Mouse (Mus musculus) lung, embryonic 16.5 days (tissue): Measurements from ENCODE around the gene Olfr293. TPM values are rescaled to one million over a fixed set of nuclear protein-coding genes. Genes with fewer than 3 reads are reported as not detected.

Source experiments
- ATAC-seq: fragments of 200-750 bp; cut with Nextera tagmentation; 2 replicates; pipeline ENCODE4 v1.8.0; 2017; ENCODE audit warnings: low read depth, mild to moderate bottlenecking, moderate library complexity
- H3K27ac ChIP-seq: fragments of 300-500 bp; sonication (generic); 2 replicates; pipeline ENCODE4 v1.5.1; 2014; ENCODE audit warnings: mild to moderate bottlenecking, control low read depth, low read length
- H3K27me3 ChIP-seq: fragments of 300-500 bp; sonication (generic); 2 replicates; pipeline ENCODE4 v1.6.1; 2014; ENCODE audit warnings: low read depth, low read length, mixed read lengths; ENCODE audit not compliant: control insufficient read depth, insufficient read depth
- H3K36me3 ChIP-seq: fragments of 300-500 bp; sonication (generic); 2 replicates; pipeline ENCODE4 v1.6.1; 2014; ENCODE audit warnings: low read length; ENCODE audit not compliant: control insufficient read depth, insufficient read depth
- H3K4me1 ChIP-seq: fragments of 300-500 bp; sonication (generic); replicated peaks from 2 replicates; pipeline ENCODE4 v1.6.1; 2014; ENCODE audit warnings: low read length, mixed read lengths; ENCODE audit not compliant: control insufficient read depth, insufficient read depth
- H3K4me2 ChIP-seq: fragments of 300-500 bp; sonication (generic); 2 replicates; pipeline ENCODE4 v1.6.1; 2014; ENCODE audit warnings: low read depth, low read length, control low read depth
- H3K4me3 ChIP-seq: fragments of 300-500 bp; sonication (generic); 2 replicates; pipeline ENCODE4 v1.5.1; 2014; ENCODE audit warnings: mild to moderate bottlenecking, low read length, control low read depth
- H3K9ac ChIP-seq: fragments of 300-500 bp; sonication (generic); 2 replicates; pipeline ENCODE4 v1.6.1; 2014; ENCODE audit warnings: low read length, control low read depth
- H3K9me3 ChIP-seq: fragments of 300-500 bp; sonication (generic); 2 replicates; pipeline ENCODE4 v1.6.1; 2016; ENCODE audit warnings: low read length; ENCODE audit not compliant: control insufficient read depth
- WGBS: fragments of 180-500 bp; shearing (Covaris S2); extraction: QIAGEN DNeasy Blood & Tissue Kit; methylation state at CpG from one replicate; pipeline ENCODE4 v1.1.7; 2014; 5-methylcytosine and 5-hydroxymethylcytosine counted together
- polyA plus RNA-seq: library from polyadenylated mRNA; unstranded; fragments of >200 nt; fragmentation: Nextera tagmentation; extraction: Ambion mirVana; gene quantifications from 2 replicates; pipeline ENCODE4 v1.2.1, GENCODE M21; 2015

Olfr293 gene
- not detected in 2 replicates for polyA plus RNA-seq

DNA sequence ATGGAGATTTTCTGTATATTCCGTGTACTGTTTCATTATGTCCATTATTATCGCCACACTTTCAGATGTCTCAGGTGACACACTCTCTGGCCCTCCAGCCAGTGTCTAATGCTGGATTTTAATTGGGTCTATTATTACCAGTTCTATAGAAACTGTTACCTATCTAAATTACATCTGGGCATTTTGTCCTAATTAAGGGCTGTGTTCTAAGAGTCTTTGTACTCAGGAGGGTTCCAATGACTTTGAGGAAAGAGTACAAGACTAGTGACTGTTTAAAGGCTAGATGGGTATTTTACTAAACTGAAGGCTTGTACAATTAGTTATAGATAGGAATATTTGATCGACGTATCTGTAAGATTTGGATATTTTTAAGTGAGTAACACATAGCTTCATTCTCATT, at the start of gene Olfr293:
TSS of gene Olfr293 (plus strand) at position 301 of the 400 bp plus-strand sequence.
- 90% methylated on average over 4 of the region's 4 CpGs for WGBS
- ATAC-seq = no peak
- no peak within 1 kb of the TSS for H3K4me2 ChIP-seq
- no peak within 1 kb of the TSS for H3K4me3 ChIP-seq
- no peaks in the 10 kb centered on the region for H3K9me3 ChIP-seq
- no peak within 1 kb of the TSS for H3K27ac ChIP-seq
- no peaks in the 10 kb centered on the region for H3K36me3 ChIP-seq
- no peak within 1 kb of the TSS for H3K9ac ChIP-seq
- no peaks in the 10 kb centered on the region for H3K27me3 ChIP-seq
- no peaks in the 10 kb centered on the region for H3K4me1 ChIP-seq

DNA sequence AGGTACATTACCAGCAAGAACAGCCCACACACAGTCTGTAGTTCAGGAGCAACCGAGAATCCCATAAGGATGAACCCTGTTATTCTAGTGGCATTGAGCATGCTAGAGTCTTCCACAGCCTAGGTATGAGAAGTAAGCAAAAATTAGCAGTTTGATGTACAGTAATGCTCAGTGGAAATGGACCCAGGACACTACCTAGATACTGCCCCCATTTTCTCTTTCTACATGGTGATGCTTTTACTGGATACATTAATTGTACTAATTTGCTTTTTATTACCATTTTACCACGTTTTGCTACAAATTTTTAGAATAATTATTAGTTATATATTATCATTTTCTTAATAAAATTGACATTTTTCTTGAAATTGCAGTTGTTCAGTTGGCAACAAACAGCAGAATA, 32.3 kb upstream of the Olfr293 start, which contains the start of gene Olfr294:
TSS of gene Olfr294 (minus strand) at position 101 of the 400 bp plus-strand sequence.
- 53% methylated on average over 2 of the region's 2 CpGs for WGBS
- ATAC-seq = no peak
- Histone ChIP-seq H3K4me3 (no peak within 1 kb of the TSS), H3K36me3 (no peaks in the 10 kb centered on the region), H3K9me3 (no peaks in the 10 kb centered on the region), H3K4me1 (no peaks in the 10 kb centered on the region), H3K4me2 (no peak within 1 kb of the TSS), H3K9ac (no peak within 1 kb of the TSS), H3K27me3 (no peaks in the 10 kb centered on the region), H3K27ac (no peak within 1 kb of the TSS)

DNA sequence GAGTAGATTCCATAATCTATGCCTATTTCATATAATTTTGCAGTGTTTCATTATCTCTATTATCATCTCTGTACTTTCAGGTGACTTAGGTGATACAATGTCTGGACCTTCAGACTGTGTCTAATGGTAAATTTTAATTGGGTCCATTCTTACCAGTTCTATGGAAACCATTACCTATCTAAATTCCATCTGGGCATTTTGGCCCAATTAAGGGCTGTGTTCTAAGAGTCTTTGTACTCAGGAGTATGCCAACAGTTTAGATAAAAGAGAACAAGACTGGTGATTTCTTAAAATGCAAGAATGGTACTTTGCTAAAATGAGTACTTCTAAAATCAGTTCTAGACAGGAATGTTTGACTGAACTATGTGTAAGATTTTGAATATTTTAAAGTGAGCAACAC, 39.2 kb downstream of the Olfr293 start, which contains the start of gene Olfr292:
TSS of gene Olfr292 (plus strand) at position 301 of the 400 bp plus-strand sequence.
- Histone ChIP-seq H3K9ac (no peak within 1 kb of the TSS), H3K27ac (no peak within 1 kb of the TSS), H3K27me3 (no peaks in the 10 kb centered on the region), H3K9me3 (no peaks in the 10 kb centered on the region), H3K4me1 (no peaks in the 10 kb centered on the region), H3K4me2 (no peak within 1 kb of the TSS), H3K4me3 (no peak within 1 kb of the TSS), H3K36me3 (no peaks in the 10 kb centered on the region)
- ATAC-seq = no peak

Other genes starting within 250 kb of the Olfr293 start
- gene Olfr301, start 245.2 kb upstream of the Olfr293 start, polyA plus RNA-seq = not detected in 2 replicates
- gene Olfr299, start 189.1 kb upstream of the Olfr293 start, polyA plus RNA-seq = not detected in 2 replicates
- not detected in 2 replicates for gene Olfr298, start 156.6 kb upstream of the Olfr293 start, polyA plus RNA-seq
- not detected in 2 replicates for gene Olfr297, start 129.1 kb upstream of the Olfr293 start, polyA plus RNA-seq
- gene Olfr295, start 65.2 kb upstream of the Olfr293 start, polyA plus RNA-seq = not detected in 2 replicates
- not detected in 2 replicates for gene Olfr294, start 32.4 kb upstream of the Olfr293 start, polyA plus RNA-seq
- gene Olfr292, start 39.3 kb downstream of the Olfr293 start, polyA plus RNA-seq = not detected in 2 replicates
- 0.13 and 0.24 TPM in 2 replicates for gene Folh1, start 126.9 kb downstream of the Olfr293 start, polyA plus RNA-seq
- gene Vmn2r77, start 146.0 kb downstream of the Olfr293 start, polyA plus RNA-seq = not detected in 2 replicates